Mouse (Mus musculus) thymus, adult 18-20 months (tissue): ENCODE measurements around the gene Frmd4b.

ENCODE experiments used
- DNase-seq, 2 experiments: peaks; one replicate each; pipeline ENCODE4 v3.0.0; 2022; ENCODE audit warnings: mixed read lengths in 2 of 2

Frmd4b gene

GRCm38 (mm10) chr6:97245200-97245599 lies 372.1 kb downstream of the Frmd4b start:
- DNase-seq, result no peak

- no peak for DNase-seq
Measured at GRCm38 (mm10) chr6:97242522-97242921, 374.8 kb downstream of the Frmd4b start.

- no peak for DNase-seq
Measured at GRCm38 (mm10) chr6:97240092-97240491, 377.2 kb downstream of the Frmd4b start.

GRCm38 (mm10) chr6:97239360-97239759 lies 378.0 kb downstream of the Frmd4b start:
- no peak for DNase-seq
